Mouse (Mus musculus) olfactory bulb, adult 2 months (tissue): Measurements from ENCODE around the gene Spag8.

ENCODE experiments used
- CTCF ChIP-seq: fragments of 200-500 bp; IDR thresholded peaks from 2 replicates; pipeline ENCODE4 v1.5.1; 2012; ENCODE audit warnings: low read depth, mild to moderate bottlenecking, low read length, moderate library complexity; ENCODE audit not compliant: insufficient read depth
- POLR2A ChIP-seq: fragments of 200-500 bp; IDR thresholded peaks from 2 replicates; pipeline ENCODE4 v1.6.1; 2012; ENCODE audit warnings: mild to moderate bottlenecking, low read depth, low read length, moderate library complexity; ENCODE audit not compliant: insufficient read depth

DNA sequence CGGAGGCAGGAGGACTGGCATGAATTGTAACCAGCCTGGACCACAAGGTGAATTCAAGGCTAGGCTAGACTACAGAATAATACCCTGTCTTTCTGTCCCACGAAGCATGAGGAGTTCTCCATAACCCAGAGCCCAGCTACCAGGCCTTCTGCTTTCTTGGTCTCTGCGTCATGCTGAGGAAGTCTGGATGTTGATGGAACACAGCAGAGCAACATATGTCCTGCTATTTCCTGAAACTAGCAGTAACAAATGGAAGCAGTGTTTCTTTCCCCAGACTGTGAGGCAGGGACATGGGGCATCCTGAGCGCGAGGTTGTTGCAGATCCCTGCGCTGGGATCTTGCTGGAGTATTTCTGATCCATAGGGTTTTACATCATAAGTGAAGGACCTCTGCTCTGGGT is 25.1 kb upstream of the Spag8 start:
- no peak for TF ChIP-seq CTCF
- no peak for TF ChIP-seq POLR2A
